Mouse (Mus musculus) embryonic facial prominence, embryonic 15.5 days (tissue): Measurements from ENCODE around the gene Rnf130. TPM values are rescaled to one million over a fixed set of nuclear protein-coding genes. Genes with fewer than 3 reads are reported as not detected.

Experiments
- ATAC-seq: fragments of 200-750 bp; cut with Nextera tagmentation; 2 replicates; pipeline ENCODE4 v1.8.0; 2017; ENCODE audit warnings: low read depth, moderate TSS enrichment; ENCODE audit not compliant: insufficient number of reproducible peaks, low FRiP score, low TSS enrichment
- H3K27ac ChIP-seq: fragments of 300-500 bp; sonication (generic); replicated peaks from 2 replicates; pipeline ENCODE4 v1.5.1; 2015; ENCODE audit warnings: mild to moderate bottlenecking, inconsistent platforms
- H3K27me3 ChIP-seq: fragments of 300-500 bp; sonication (generic); 2 replicates; pipeline ENCODE4 v1.6.1; 2015; ENCODE audit warnings: inconsistent platforms
- H3K36me3 ChIP-seq: fragments of 300-500 bp; sonication (generic); 2 replicates; pipeline ENCODE4 v1.6.1; 2015; ENCODE audit warnings: mild to moderate bottlenecking, inconsistent platforms
- H3K4me1 ChIP-seq: fragments of 300-500 bp; sonication (generic); 2 replicates; pipeline ENCODE4 v1.6.1; 2015; ENCODE audit warnings: inconsistent platforms
- H3K4me2 ChIP-seq: fragments of 300-500 bp; sonication (generic); replicated peaks from 2 replicates; pipeline ENCODE4 v1.6.1; 2015; ENCODE audit warnings: mild to moderate bottlenecking, inconsistent platforms
- H3K4me3 ChIP-seq: fragments of 300-500 bp; sonication (generic); replicated peaks from 2 replicates; pipeline ENCODE4 v1.5.1; 2015; ENCODE audit warnings: mild to moderate bottlenecking, inconsistent platforms
- H3K9ac ChIP-seq: fragments of 300-500 bp; sonication (generic); 2 replicates; pipeline ENCODE4 v1.6.1; 2015; ENCODE audit warnings: inconsistent platforms
- H3K9me3 ChIP-seq: fragments of 300-500 bp; sonication (generic); replicated peaks from 2 replicates; pipeline ENCODE4 v1.6.1; 2016; ENCODE audit warnings: inconsistent platforms
- WGBS: fragments of 180-500 bp; shearing (Covaris S2); methylation state at CpG from one replicate; pipeline ENCODE4 v1.1.7; 2015; 5-methylcytosine and 5-hydroxymethylcytosine counted together
- polyA plus RNA-seq: library from polyadenylated mRNA; unstranded; fragments of >200 nt; fragmentation: Nextera tagmentation; extraction: Ambion mirVana; gene quantifications from 2 replicates; pipeline ENCODE4 v1.2.1, GENCODE M21; 2015

Gene Rnf130
- polyA plus RNA-seq, 1 experiment from 2014 or later, result 77.2 TPM

- Histone ChIP-seq H3K27me3 (no peaks in the 10 kb centered on the region), H3K9ac (no peak overlapping the region), H3K4me1 (peaks cover 5% of the 10 kb centered on the region; the same call in 1 of the 2 replicates), H3K36me3 (no peaks in the 10 kb centered on the region), H3K9me3 (no peaks in the 10 kb centered on the region), H3K4me3 (no peak overlapping the region), H3K4me2 (no peak overlapping the region), H3K27ac (no peak overlapping the region)
- no peak for ATAC-seq
- WGBS, result 69% methylated on average over 6 of the region's 6 CpGs
Observed at GRCm38 (mm10) chr11:50048115-50048514, 23.0 kb downstream of the Rnf130 start.

GRCm38 (mm10) chr11:50050392-50050791 lies 25.2 kb downstream of the Rnf130 start:
- H3K27me3 ChIP-seq, result no peaks in the 10 kb centered on the region
- no peaks in the 10 kb centered on the region for H3K9me3 ChIP-seq
- no peak overlapping the region for H3K27ac ChIP-seq
- H3K4me3 ChIP-seq, result no peak overlapping the region
- 67% methylated on average over 6 of the region's 6 CpGs for WGBS
- H3K4me1 ChIP-seq, result peaks cover 5% of the 10 kb centered on the region; the same call in 1 of the 2 replicates
- no peak overlapping the region for H3K4me2 ChIP-seq
- ATAC-seq, result no peak
- no peaks in the 10 kb centered on the region; the same call in 1 of the 2 replicates for H3K36me3 ChIP-seq
- H3K9ac ChIP-seq, result no peak overlapping the region

GRCm38 (mm10) chr11:50057713-50058112 lies 32.6 kb downstream of the Rnf130 start:
- Histone ChIP-seq H3K4me1 (no peaks in the 10 kb centered on the region), H3K9me3 (no peaks in the 10 kb centered on the region), H3K27me3 (no peaks in the 10 kb centered on the region), H3K4me2 (no peak overlapping the region), H3K9ac (no peak overlapping the region), H3K4me3 (no peak overlapping the region), H3K27ac (no peak overlapping the region), H3K36me3 (no peaks in the 10 kb centered on the region; the same call in 1 of the 2 replicates)
- 66% methylated on average over 2 of the region's 2 CpGs for WGBS
- ATAC-seq, result no peak

- no peak overlapping the region for H3K27ac ChIP-seq
- no peak overlapping the region for H3K9ac ChIP-seq
- H3K4me1 ChIP-seq, result no peaks in the 10 kb centered on the region
- no peaks in the 10 kb centered on the region for H3K9me3 ChIP-seq
- H3K4me3 ChIP-seq, result no peak overlapping the region
- no peak for ATAC-seq
- no peak overlapping the region for H3K4me2 ChIP-seq
- H3K27me3 ChIP-seq, result no peaks in the 10 kb centered on the region
- WGBS, result 80% methylated on average over 6 of the region's 6 CpGs
- H3K36me3 ChIP-seq, result no peaks in the 10 kb centered on the region; the same call in 1 of the 2 replicates
Observed at GRCm38 (mm10) chr11:50058277-50058676, 33.1 kb downstream of the Rnf130 start.

GRCm38 (mm10) chr11:50059045-50059444 lies 33.9 kb downstream of the Rnf130 start:
- 87% methylated on average over 6 of the region's 6 CpGs for WGBS

GRCm38 (mm10) chr11:50062116-50062515 lies 37.0 kb downstream of the Rnf130 start:
- H3K9me3 ChIP-seq, result no peaks in the 10 kb centered on the region
- WGBS, result 64% methylated on average over 7 of the region's 7 CpGs
- H3K36me3 ChIP-seq, result no peaks in the 10 kb centered on the region; the same call in 1 of the 2 replicates
- no peak for ATAC-seq
- no peak overlapping the region for H3K4me2 ChIP-seq
- H3K27ac ChIP-seq, result no peak overlapping the region
- no peaks in the 10 kb centered on the region for H3K27me3 ChIP-seq
- no peak overlapping the region for H3K4me3 ChIP-seq
- no peak overlapping the region for H3K9ac ChIP-seq
- no peaks in the 10 kb centered on the region for H3K4me1 ChIP-seq

More at GRCm38 (mm10) chr11:50059045-50059444, 33.9 kb downstream of the Rnf130 start:
- Histone ChIP-seq H3K27ac (no peak overlapping the region), H3K4me1 (no peaks in the 10 kb centered on the region), H3K27me3 (no peaks in the 10 kb centered on the region), H3K9me3 (no peaks in the 10 kb centered on the region), H3K9ac (no peak overlapping the region), H3K4me3 (no peak overlapping the region), H3K36me3 (no peaks in the 10 kb centered on the region; the same call in 1 of the 2 replicates), H3K4me2 (no peak overlapping the region)
- no peak for ATAC-seq

GRCm38 (mm10) chr11:50066088-50066487 lies 40.9 kb downstream of the Rnf130 start:
- no peaks in the 10 kb centered on the region for H3K36me3 ChIP-seq
- H3K27me3 ChIP-seq, result no peaks in the 10 kb centered on the region
- ATAC-seq, result no peak
- no peaks in the 10 kb centered on the region for H3K9me3 ChIP-seq
- no peak overlapping the region for H3K4me3 ChIP-seq
- no peak overlapping the region for H3K9ac ChIP-seq
- H3K4me1 ChIP-seq, result no peaks in the 10 kb centered on the region
- H3K4me2 ChIP-seq, result no peak overlapping the region
- 66% methylated on average over 2 of the region's 2 CpGs for WGBS
- H3K27ac ChIP-seq, result no peak overlapping the region

- 92% methylated on average over 10 of the region's 10 CpGs for WGBS
- H3K36me3 ChIP-seq, result no peaks in the 10 kb centered on the region
- H3K4me1 ChIP-seq, result no peaks in the 10 kb centered on the region
- H3K9me3 ChIP-seq, result no peaks in the 10 kb centered on the region
- ATAC-seq, result no peak
- H3K4me3 ChIP-seq, result no peak overlapping the region
- no peak overlapping the region for H3K4me2 ChIP-seq
- no peak overlapping the region for H3K9ac ChIP-seq
- no peak overlapping the region for H3K27ac ChIP-seq
- no peaks in the 10 kb centered on the region for H3K27me3 ChIP-seq
Observed at GRCm38 (mm10) chr11:50073830-50074229, 48.7 kb downstream of the Rnf130 start.

- Histone ChIP-seq H3K4me2 (no peak overlapping the region), H3K4me3 (no peak overlapping the region), H3K27ac (no peak overlapping the region), H3K4me1 (no peaks in the 10 kb centered on the region), H3K36me3 (no peaks in the 10 kb centered on the region), H3K9ac (no peak overlapping the region), H3K9me3 (no peaks in the 10 kb centered on the region), H3K27me3 (no peaks in the 10 kb centered on the region)
- WGBS, result 74% methylated on average over 4 of the region's 4 CpGs
- ATAC-seq, result no peak
Observed at GRCm38 (mm10) chr11:50076756-50077155, 51.6 kb downstream of the Rnf130 start.

- no peak overlapping the region for H3K4me2 ChIP-seq
- H3K27me3 ChIP-seq, result no peaks in the 10 kb centered on the region
- no peak for ATAC-seq
- no peaks in the 10 kb centered on the region for H3K4me1 ChIP-seq
- no peaks in the 10 kb centered on the region for H3K9me3 ChIP-seq
- H3K27ac ChIP-seq, result no peak overlapping the region
- peaks cover 1% of the 10 kb centered on the region for H3K36me3 ChIP-seq
- no peak overlapping the region for H3K9ac ChIP-seq
- H3K4me3 ChIP-seq, result no peak overlapping the region
- WGBS, result 93% methylated on average over 5 of the region's 5 CpGs
Observed at GRCm38 (mm10) chr11:50081365-50082190, 56.4 kb downstream of the Rnf130 start.

- H3K4me1 ChIP-seq, result no peaks in the 10 kb centered on the region
- no peak for ATAC-seq
- H3K9me3 ChIP-seq, result no peaks in the 10 kb centered on the region
- no peak overlapping the region for H3K9ac ChIP-seq
- no peak overlapping the region for H3K4me3 ChIP-seq
- whole genome bisulfite sequencing, result 86% methylated on average over 3 of the region's 3 CpGs
- peaks cover 17% of the 10 kb centered on the region for H3K36me3 ChIP-seq
- H3K27me3 ChIP-seq, result no peaks in the 10 kb centered on the region
- H3K4me2 ChIP-seq, result no peak overlapping the region
- H3K27ac ChIP-seq, result no peak overlapping the region
Observed at GRCm38 (mm10) chr11:50086211-50086610, 61.1 kb downstream of the Rnf130 start.

- Histone ChIP-seq H3K27ac (no peak overlapping the region), H3K36me3 (peaks cover 26% of the 10 kb centered on the region), H3K9me3 (no peaks in the 10 kb centered on the region), H3K27me3 (no peaks in the 10 kb centered on the region), H3K4me3 (no peak overlapping the region), H3K4me1 (no peaks in the 10 kb centered on the region), H3K4me2 (no peak overlapping the region), H3K9ac (no peak overlapping the region)
- ATAC-seq, result no peak
- 82% methylated on average over 1 of the region's 1 CpGs for WGBS
Observed at GRCm38 (mm10) chr11:50089840-50090239, 64.7 kb downstream of the Rnf130 start.
